Mouse (Mus musculus) lung, embryonic 14.5 days (tissue): ENCODE measurements around the gene Fut2. TPM values are rescaled to one million over a fixed set of nuclear protein-coding genes. Genes with fewer than 3 reads are reported as not detected.

Experiments
- ATAC-seq: fragments of 200-750 bp; cut with Nextera tagmentation; 2 replicates; pipeline ENCODE4 v1.8.0; 2017; ENCODE audit warnings: mild to moderate bottlenecking, moderate TSS enrichment, moderate library complexity; ENCODE audit not compliant: insufficient read depth
- DNase-seq: peaks from one replicate; pipeline ENCODE4 v3.0.0-alpha.2; 2015
- H3K27ac ChIP-seq: fragments of 300-500 bp; sonication (generic); 2 replicates; pipeline ENCODE4 v1.5.1; 2014; ENCODE audit warnings: low read depth, mild to moderate bottlenecking, moderate library complexity
- H3K27me3 ChIP-seq: fragments of 300-500 bp; sonication (generic); 2 replicates; pipeline ENCODE4 v1.6.1; 2014; ENCODE audit warnings: low read length, control low read depth; ENCODE audit not compliant: insufficient read depth
- H3K36me3 ChIP-seq: fragments of 300-500 bp; sonication (generic); 2 replicates; pipeline ENCODE4 v1.6.1; 2014; ENCODE audit warnings: control low read depth; ENCODE audit not compliant: insufficient read depth
- H3K4me1 ChIP-seq: fragments of 300-500 bp; sonication (generic); 2 replicates; pipeline ENCODE4 v1.6.1; 2014; ENCODE audit warnings: antibody characterized with exemption, control low read depth; ENCODE audit not compliant: insufficient read depth
- H3K4me2 ChIP-seq: fragments of 300-500 bp; sonication (generic); 2 replicates; pipeline ENCODE4 v1.6.1; 2014; ENCODE audit warnings: mild to moderate bottlenecking
- H3K4me3 ChIP-seq: fragments of 300-500 bp; sonication (generic); 2 replicates; pipeline ENCODE4 v1.5.1; 2014; ENCODE audit warnings: low read depth, low read length
- H3K9ac ChIP-seq: fragments of 300-500 bp; sonication (generic); 2 replicates; pipeline ENCODE4 v1.6.1; 2014
- H3K9me3 ChIP-seq: fragments of 300-500 bp; sonication (generic); 2 replicates; pipeline ENCODE4 v1.6.1; 2016; ENCODE audit warnings: low read depth, low read length, control low read depth
- CTCF ChIP-seq: IDR thresholded peaks from 2 replicates; pipeline ENCODE4 v1.5.1; 2016; ENCODE audit warnings: antibody characterized with exemption, low read depth
- WGBS: fragments of 180-500 bp; shearing (Covaris S2); extraction: QIAGEN DNeasy Blood & Tissue Kit; methylation state at CpG from one replicate; pipeline ENCODE4 v1.1.7; 2014; 5-methylcytosine and 5-hydroxymethylcytosine counted together
- polyA plus RNA-seq: library from polyadenylated mRNA; unstranded; fragments of >200 nt; fragmentation: Nextera tagmentation; extraction: Ambion mirVana; gene quantifications from 2 replicates; pipeline ENCODE4 v1.2.1, GENCODE M21; 2014

Fut2 gene
- 0.22 and 0.75 TPM in 2 replicates for polyA plus RNA-seq

- no peak within 1 kb of the TSS for H3K27ac ChIP-seq
- no peaks in the 10 kb centered on the region for H3K9me3 ChIP-seq
- TF ChIP-seq CTCF: no peak
- no peak for ATAC-seq
- H3K27me3 ChIP-seq: no peaks in the 10 kb centered on the region
- no peaks in the 10 kb centered on the region for H3K36me3 ChIP-seq
- 0 out of 2 replicates have a peak, but pooled peaks cover 9% of the 10 kb centered on the region for H3K4me1 ChIP-seq
- 65% methylated on average over 7 of the region's 7 CpGs for WGBS
- peak within 1 kb of the TSS; percentile 27; the same call in 1 of the 2 replicates for H3K4me2 ChIP-seq
- H3K9ac ChIP-seq: no peak within 1 kb of the TSS; the same call in 1 of the 2 replicates
- no peak within 1 kb of the TSS for H3K4me3 ChIP-seq
- DNase-seq: no peak
Observed at GRCm38 (mm10) chr7:45666161-45666560, at the start of gene Fut2. Gene Fut2 (minus strand): TSS chr7:45666394.

- WGBS: 6% methylated on average over 34 of the region's 34 CpGs
- Histone ChIP-seq H3K9ac (peak within 1 kb of the TSS; percentile 68), H3K36me3 (peaks cover 51% of the 10 kb centered on the region), H3K4me3 (peak within 1 kb of the TSS; percentile 69), H3K4me2 (peak within 1 kb of the TSS; percentile 92), H3K4me1 (peaks cover 13% of the 10 kb centered on the region; the same call in 1 of the 2 replicates), H3K9me3 (no peaks in the 10 kb centered on the region), H3K27ac (peak within 1 kb of the TSS; percentile 78), H3K27me3 (no peaks in the 10 kb centered on the region)
- TF ChIP-seq CTCF: no peak
- DNase-seq: peak; percentile 99
- peak; percentile 92 for ATAC-seq
Observed at GRCm38 (mm10) chr7:45715090-45715708, 49.0 kb upstream of the Fut2 start, which contains the start of gene Rpl18. Gene Rpl18 (plus strand): TSS chr7:45715457.

GRCm38 (mm10) chr7:45714630-45715089 is 48.5 kb upstream of the Fut2 start:
- peak overlapping the region; percentile 69 for H3K4me3 ChIP-seq
- peak overlapping the region; percentile 78 for H3K27ac ChIP-seq
- no peak for TF ChIP-seq CTCF
- H3K9me3 ChIP-seq: no peaks in the 10 kb centered on the region
- H3K36me3 ChIP-seq: peaks cover 51% of the 10 kb centered on the region
- DNase-seq (peak; percentile 33), ATAC-seq (no peak; the same call in none of the 2 replicates)
- H3K27me3 ChIP-seq: no peaks in the 10 kb centered on the region
- WGBS: 10% methylated on average over 14 of the region's 14 CpGs
- H3K4me1 ChIP-seq: peaks cover 13% of the 10 kb centered on the region; the same call in 1 of the 2 replicates
- peak overlapping the region; percentile 68 for H3K9ac ChIP-seq
- peak overlapping the region; percentile 92 for H3K4me2 ChIP-seq

- Histone ChIP-seq H3K4me1 (peaks cover 10% of the 10 kb centered on the region; the same call in 1 of the 2 replicates), H3K4me3 (peak overlapping the region; percentile 69), H3K27ac (no peak overlapping the region), H3K36me3 (peaks cover 49% of the 10 kb centered on the region), H3K9me3 (no peaks in the 10 kb centered on the region), H3K27me3 (no peaks in the 10 kb centered on the region), H3K4me2 (peak overlapping the region; percentile 92), H3K9ac (peak overlapping the region; percentile 68)
- 79% methylated on average over 6 of the region's 6 CpGs for WGBS
- no peak for ATAC-seq
- DNase-seq: no peak
- no peak for TF ChIP-seq CTCF
Observed at GRCm38 (mm10) chr7:45713881-45714520, 47.8 kb upstream of the Fut2 start.

DNA sequence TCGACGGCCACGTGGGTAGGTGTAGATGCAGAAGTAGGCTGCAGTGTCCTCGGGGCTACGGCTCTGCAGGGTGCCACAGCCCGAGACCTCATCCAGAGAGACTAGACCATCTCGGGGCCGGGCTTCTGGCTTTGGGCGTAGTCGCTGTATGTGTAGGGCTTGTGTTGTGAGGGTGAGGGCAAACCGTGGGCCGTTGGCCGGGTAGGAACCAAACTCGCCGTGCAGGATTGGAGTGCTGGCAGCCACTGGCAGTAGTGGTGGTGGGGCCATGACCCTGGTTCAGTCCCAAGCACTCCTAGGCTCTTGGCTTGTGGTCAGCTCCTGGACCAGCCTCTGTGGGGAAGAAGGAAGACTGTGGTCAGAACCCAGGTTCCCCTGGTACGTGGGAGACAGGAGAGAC is 47.2 kb upstream of the Fut2 start:
- H3K27me3 ChIP-seq: no peaks in the 10 kb centered on the region
- no peak overlapping the region for H3K9ac ChIP-seq
- DNase-seq (no peak), ATAC-seq (no peak)
- H3K4me1 ChIP-seq: peaks cover 9% of the 10 kb centered on the region
- H3K27ac ChIP-seq: no peak overlapping the region
- WGBS: 88% methylated on average over 16 of the region's 16 CpGs
- peaks cover 45% of the 10 kb centered on the region for H3K36me3 ChIP-seq
- no peaks in the 10 kb centered on the region for H3K9me3 ChIP-seq
- no peak overlapping the region for H3K4me2 ChIP-seq
- no peak for TF ChIP-seq CTCF
- H3K4me3 ChIP-seq: no peak overlapping the region

- no peak for DNase-seq
- Histone ChIP-seq H3K9ac (no peak overlapping the region), H3K9me3 (no peaks in the 10 kb centered on the region), H3K4me2 (no peak overlapping the region), H3K4me1 (peaks cover 18% of the 10 kb centered on the region), H3K27ac (no peak overlapping the region), H3K4me3 (no peak overlapping the region), H3K27me3 (no peaks in the 10 kb centered on the region), H3K36me3 (peaks cover 45% of the 10 kb centered on the region)
- no peak for TF ChIP-seq CTCF
- no peak for ATAC-seq
- WGBS: 86% methylated on average over 21 of the region's 21 CpGs
Observed at GRCm38 (mm10) chr7:45712022-45712757, 46.0 kb upstream of the Fut2 start.
